Mouse (Mus musculus): ENCODE results near the gene Timm9. TPM values are rescaled to one million over a fixed set of nuclear protein-coding genes. Genes with fewer than 3 reads are reported as not detected.

Timm9 gene
- polyA plus RNA-seq (2015; fragmentation: Nextera tagmentation; extraction: Ambion mirVana) = 85.9 and 91.1 TPM in 2 replicates

DNA sequence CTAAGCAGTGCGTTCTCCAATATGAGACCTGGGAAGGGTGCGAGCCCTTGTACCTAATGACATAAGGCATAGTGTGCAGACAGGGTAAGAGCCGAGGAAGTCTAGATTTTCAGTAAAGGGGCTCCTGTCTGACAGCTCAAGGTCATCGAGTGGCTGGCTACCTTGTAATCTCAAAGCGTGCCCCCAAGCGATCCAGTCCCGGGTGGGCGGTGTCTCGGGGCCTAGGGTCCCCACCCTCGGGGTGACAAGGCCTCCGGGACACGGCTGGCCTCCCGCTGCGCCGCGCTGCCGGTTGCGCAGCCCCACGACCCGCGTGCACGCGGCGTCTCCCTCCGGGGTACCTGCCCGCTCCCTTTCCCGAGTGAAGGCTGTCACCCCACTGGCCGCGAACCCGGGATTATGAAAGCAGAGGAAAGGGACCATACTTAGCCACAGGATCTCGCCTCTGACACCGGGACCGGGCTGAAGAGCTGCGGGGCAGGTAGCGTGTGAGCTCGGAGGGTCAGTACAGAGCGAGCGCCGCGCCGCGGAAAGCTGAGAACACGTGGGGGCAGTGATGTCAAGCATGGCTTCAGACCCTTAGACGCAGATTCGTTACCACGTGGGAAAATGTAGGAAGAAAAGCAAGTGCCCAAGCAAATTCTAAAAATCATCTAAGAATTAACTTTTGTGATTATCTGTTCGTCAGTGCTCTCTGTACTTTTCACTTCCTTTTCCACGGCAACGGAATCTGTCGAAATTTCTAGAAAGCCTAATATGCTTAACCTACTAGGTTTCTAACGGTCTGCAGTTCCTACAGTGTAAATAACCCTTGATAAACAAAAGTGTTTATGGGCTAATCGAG lies at the start of gene Timm9, which contains the start of gene 2700049A03Rik:
Gene Timm9 (minus strand): TSS at position 555 of the 844 bp plus-strand sequence.
Gene 2700049A03Rik (plus strand): TSS at position 719 of the 844 bp plus-strand sequence.
- Histone ChIP-seq H3K27ac (peak within 1 kb of the TSS; percentile 72), H3K4me2 (peak within 1 kb of the TSS; percentile 84), H3K4me3 (peak within 1 kb of the TSS; percentile 96), H3K4me1 (peaks cover 27% of the 10 kb centered on the region), H3K27me3 (no peaks in the 10 kb centered on the region), H3K36me3 (peaks cover 33% of the 10 kb centered on the region), H3K9ac (peak within 1 kb of the TSS; percentile 91), H3K9me3 (no peaks in the 10 kb centered on the region)
- WGBS = under 1% methylated on average over 52 of the region's 52 CpGs
- ATAC-seq (ENCODE audit: insufficient number of reproducible peaks, insufficient read depth, low FRiP score, low TSS enrichment, low read depth) = peak; percentile 73; the same call in 1 of the 2 replicates

DNA sequence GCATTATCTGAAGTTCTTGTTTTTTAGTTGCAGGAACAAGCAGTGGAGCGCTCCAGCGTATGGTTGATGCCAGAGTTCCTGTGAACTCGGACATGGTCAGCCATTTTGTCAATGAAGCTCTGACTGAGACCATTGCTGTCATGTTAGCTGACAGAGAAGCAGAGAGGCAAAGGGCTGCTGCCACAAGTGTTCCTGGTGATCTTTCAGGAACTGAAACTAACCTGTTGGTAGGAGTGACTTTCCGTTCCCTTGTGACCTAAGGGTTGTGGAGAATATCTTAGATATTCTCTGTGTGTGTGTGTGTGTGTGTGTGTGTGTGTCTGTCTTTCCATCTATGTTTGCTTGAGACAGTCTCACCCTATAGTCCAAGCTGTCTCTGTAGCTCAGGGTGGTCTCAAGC lies 47.9 kb upstream of the Timm9 start:
- Histone ChIP-seq H3K9me3 (no peaks in the 10 kb centered on the region), H3K27ac (no peak overlapping the region), H3K27me3 (no peaks in the 10 kb centered on the region), H3K4me3 (no peak overlapping the region), H3K4me2 (no peak overlapping the region), H3K36me3 (peaks cover 62% of the 10 kb centered on the region), H3K9ac (no peak overlapping the region), H3K4me1 (no peaks in the 10 kb centered on the region)
- ATAC-seq (ENCODE audit: insufficient number of reproducible peaks, insufficient read depth, low FRiP score, low TSS enrichment, low read depth) = no peak
- 96% methylated on average over 4 of the region's 4 CpGs for WGBS

DNA sequence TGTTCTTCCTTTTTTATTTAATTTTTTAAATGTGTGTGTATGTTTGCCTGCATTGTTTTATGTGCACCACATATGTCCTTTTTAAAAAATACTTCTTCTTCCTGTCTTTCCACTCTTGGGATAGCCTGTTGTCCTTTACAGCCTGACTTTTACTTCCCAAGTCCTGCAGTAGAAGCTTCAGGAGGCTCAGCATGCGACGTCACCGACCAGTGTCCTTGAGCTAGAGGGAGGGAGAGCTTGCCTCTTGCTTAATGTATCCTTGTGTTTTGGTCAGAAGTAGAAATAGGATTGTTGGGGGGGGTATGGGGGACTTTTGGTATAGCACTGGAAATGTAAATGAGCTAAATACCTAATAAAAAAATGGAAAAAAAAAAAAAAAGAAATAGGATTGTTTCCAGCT lies 47.3 kb upstream of the Timm9 start:
- no peaks in the 10 kb centered on the region for H3K4me1 ChIP-seq
- H3K36me3 ChIP-seq = peaks cover 61% of the 10 kb centered on the region
- H3K4me2 ChIP-seq = no peak overlapping the region
- H3K27me3 ChIP-seq = no peaks in the 10 kb centered on the region
- no peak overlapping the region for H3K9ac ChIP-seq
- H3K4me3 ChIP-seq = no peak overlapping the region
- 96% methylated on average over 3 of the region's 3 CpGs for WGBS
- no peak for ATAC-seq (ENCODE audit: insufficient number of reproducible peaks, insufficient read depth, low FRiP score, low TSS enrichment, low read depth)
- H3K9me3 ChIP-seq = no peaks in the 10 kb centered on the region
- H3K27ac ChIP-seq = no peak overlapping the region

DNA sequence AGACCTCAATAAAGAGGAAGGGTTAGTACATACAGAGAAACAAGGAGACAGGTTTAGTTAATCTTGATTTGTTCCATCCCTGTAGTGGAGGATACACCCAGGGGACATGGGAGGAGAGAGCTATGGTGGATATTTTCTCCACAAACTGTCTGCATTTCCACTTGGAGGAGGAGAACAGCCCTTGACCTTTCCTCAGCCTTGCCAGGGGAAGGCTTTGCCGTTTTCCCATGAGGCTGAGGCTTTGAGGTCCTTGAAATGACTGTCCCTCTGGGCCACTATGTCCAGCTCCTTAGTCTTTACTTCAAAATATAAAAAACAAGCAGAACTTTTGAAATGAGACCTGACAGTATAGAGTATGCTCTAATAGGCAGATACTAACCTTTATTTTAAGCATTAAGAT lies 33.4 kb upstream of the Timm9 start:
- no peaks in the 10 kb centered on the region for H3K9me3 ChIP-seq
- no peak overlapping the region for H3K9ac ChIP-seq
- H3K4me3 ChIP-seq = no peak overlapping the region
- H3K36me3 ChIP-seq = peaks cover 56% of the 10 kb centered on the region
- no peaks in the 10 kb centered on the region for H3K4me1 ChIP-seq
- no peak overlapping the region for H3K27ac ChIP-seq
- no peak overlapping the region for H3K4me2 ChIP-seq
- no peak for ATAC-seq (ENCODE audit: insufficient number of reproducible peaks, insufficient read depth, low FRiP score, low TSS enrichment, low read depth)
- 88% methylated on average over 1 of the region's 1 CpGs for WGBS
- H3K27me3 ChIP-seq = no peaks in the 10 kb centered on the region

DNA sequence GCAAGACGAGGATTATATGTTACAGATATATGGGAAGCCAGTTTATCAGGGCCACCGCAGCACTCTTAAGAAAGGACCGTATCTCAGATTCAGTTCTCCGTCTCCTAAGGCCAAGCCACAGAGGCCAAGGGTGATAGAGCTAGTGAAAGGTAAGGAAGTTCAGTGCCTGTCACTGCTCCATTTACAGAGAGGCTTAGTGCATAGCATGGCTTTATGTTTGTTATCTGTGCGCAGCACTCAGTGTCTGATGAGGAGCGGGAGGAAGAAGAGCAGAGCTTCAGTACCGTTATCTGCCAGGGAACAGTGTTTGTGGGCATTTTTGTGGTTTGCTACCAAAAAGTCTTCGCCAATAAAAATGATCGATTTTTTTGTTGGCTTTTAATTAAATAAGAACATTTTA lies 27.9 kb upstream of the Timm9 start:
- Histone ChIP-seq H3K9ac (no peak overlapping the region), H3K4me2 (no peak overlapping the region), H3K4me3 (no peak overlapping the region), H3K27ac (no peak overlapping the region), H3K9me3 (no peaks in the 10 kb centered on the region), H3K36me3 (peaks cover 75% of the 10 kb centered on the region), H3K27me3 (no peaks in the 10 kb centered on the region), H3K4me1 (no peaks in the 10 kb centered on the region)
- WGBS = 92% methylated on average over 9 of the region's 9 CpGs
- ATAC-seq (ENCODE audit: insufficient number of reproducible peaks, insufficient read depth, low FRiP score, low TSS enrichment, low read depth) = no peak

DNA sequence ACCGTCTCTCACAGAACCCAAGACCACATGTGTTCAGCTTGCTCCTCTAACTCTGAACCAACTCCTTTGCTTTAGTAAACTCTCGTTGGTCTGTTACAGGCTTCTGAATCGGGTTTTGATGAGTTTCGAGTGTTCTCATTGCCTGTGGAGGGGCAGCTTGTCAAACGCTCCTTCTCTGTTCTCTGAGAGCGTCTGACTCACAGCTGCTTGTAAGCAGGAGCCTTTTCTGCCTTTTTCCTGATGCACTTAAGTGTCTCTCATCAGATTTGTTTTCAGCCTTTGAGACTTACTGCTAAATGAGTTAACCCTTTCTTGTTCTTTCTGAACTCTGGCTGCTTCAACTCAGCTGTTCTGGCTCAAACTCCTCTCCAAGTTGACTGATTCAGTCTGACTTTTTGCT lies 21.5 kb upstream of the Timm9 start:
- no peak overlapping the region for H3K4me3 ChIP-seq
- H3K9ac ChIP-seq = no peak overlapping the region
- no peaks in the 10 kb centered on the region for H3K9me3 ChIP-seq
- peaks cover 80% of the 10 kb centered on the region for H3K36me3 ChIP-seq
- H3K4me2 ChIP-seq = no peak overlapping the region
- H3K27me3 ChIP-seq = no peaks in the 10 kb centered on the region
- H3K27ac ChIP-seq = no peak overlapping the region
- 86% methylated on average over 6 of the region's 6 CpGs for WGBS
- H3K4me1 ChIP-seq = no peaks in the 10 kb centered on the region
- ATAC-seq (ENCODE audit: insufficient number of reproducible peaks, insufficient read depth, low FRiP score, low TSS enrichment, low read depth) = no peak

DNA sequence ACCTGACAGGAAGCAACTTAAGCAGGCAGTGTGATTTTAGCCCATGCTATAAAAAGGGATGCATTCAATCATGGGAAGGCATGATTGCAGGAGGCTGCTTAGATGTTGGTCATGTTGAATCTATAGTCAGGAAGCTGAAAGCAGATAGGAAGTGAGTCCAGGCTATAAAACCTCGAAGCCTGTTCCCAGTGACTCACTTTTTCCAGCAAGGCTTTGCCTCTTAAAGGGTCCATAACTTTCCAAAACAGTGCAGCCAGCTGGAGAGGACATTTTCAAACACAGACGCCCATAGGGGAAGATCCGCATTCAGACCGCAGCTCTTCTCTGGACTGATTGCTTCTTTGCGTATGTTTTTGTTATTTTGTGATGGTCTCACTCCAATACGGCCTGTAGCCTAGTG lies 18.5 kb upstream of the Timm9 start:
- no peak overlapping the region for H3K4me2 ChIP-seq

DNA sequence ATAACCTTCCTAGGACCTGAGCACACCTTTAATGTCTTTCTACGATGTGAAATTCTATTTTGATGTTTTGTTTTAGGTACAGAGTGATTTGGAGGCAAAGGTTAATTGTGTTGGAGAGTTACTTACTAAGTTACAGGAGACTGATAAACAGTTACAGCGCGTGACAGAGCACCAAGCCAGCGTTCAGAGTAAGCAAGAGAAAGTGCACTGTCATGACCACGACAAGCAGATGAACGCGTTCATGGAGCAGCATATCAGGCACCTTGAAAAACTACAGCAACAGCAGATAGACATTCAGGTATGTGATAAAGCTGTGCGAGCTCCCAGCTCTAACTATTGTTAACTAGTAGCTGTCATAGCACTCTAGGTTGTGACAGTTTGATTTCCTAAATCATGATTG lies 13.7 kb upstream of the Timm9 start:
- Histone ChIP-seq H3K4me3 (no peak overlapping the region), H3K36me3 (peaks cover 68% of the 10 kb centered on the region), H3K4me1 (no peaks in the 10 kb centered on the region), H3K9me3 (no peaks in the 10 kb centered on the region), H3K27ac (no peak overlapping the region), H3K27me3 (no peaks in the 10 kb centered on the region), H3K9ac (no peak overlapping the region), H3K4me2 (no peak overlapping the region)
- WGBS = 92% methylated on average over 8 of the region's 8 CpGs
- ATAC-seq (ENCODE audit: insufficient number of reproducible peaks, insufficient read depth, low FRiP score, low TSS enrichment, low read depth) = no peak

More for the DNA sequence above, 18.5 kb upstream of the Timm9 start:
- WGBS = 97% methylated on average over 6 of the region's 6 CpGs
- Histone ChIP-seq H3K4me3 (no peak overlapping the region), H3K9me3 (no peaks in the 10 kb centered on the region), H3K36me3 (peaks cover 75% of the 10 kb centered on the region), H3K27ac (no peak overlapping the region), H3K4me1 (no peaks in the 10 kb centered on the region), H3K27me3 (no peaks in the 10 kb centered on the region), H3K9ac (no peak overlapping the region)
- no peak for ATAC-seq (ENCODE audit: insufficient number of reproducible peaks, insufficient read depth, low FRiP score, low TSS enrichment, low read depth)

DNA sequence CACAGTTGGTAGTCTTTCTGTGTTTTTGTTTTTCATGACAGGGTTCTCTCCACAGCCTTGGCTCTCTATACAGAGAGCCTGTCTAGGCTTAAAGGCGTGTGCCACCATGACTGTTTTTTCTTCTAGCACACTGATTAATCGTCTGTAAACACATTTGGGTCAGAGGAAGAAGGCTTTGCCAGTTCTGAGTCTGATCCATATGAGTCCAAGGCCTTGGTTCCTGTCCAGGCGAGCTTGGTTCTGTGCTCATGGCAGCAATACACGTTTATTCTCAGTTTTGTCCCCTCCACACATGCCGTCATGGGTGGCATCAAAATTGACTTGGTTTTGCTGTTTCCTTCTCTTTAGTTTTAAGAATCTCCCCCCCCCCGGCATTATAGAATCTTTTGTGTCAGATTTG lies 13.0 kb upstream of the Timm9 start:
- no peak overlapping the region for H3K9ac ChIP-seq
- no peak overlapping the region for H3K4me3 ChIP-seq
- H3K27me3 ChIP-seq = no peaks in the 10 kb centered on the region
- no peaks in the 10 kb centered on the region for H3K4me1 ChIP-seq
- no peaks in the 10 kb centered on the region for H3K9me3 ChIP-seq
- ATAC-seq (ENCODE audit: insufficient number of reproducible peaks, insufficient read depth, low FRiP score, low TSS enrichment, low read depth) = no peak
- H3K27ac ChIP-seq = no peak overlapping the region
- no peak overlapping the region for H3K4me2 ChIP-seq
- peaks cover 69% of the 10 kb centered on the region for H3K36me3 ChIP-seq
- WGBS = 86% methylated on average over 6 of the region's 6 CpGs

DNA sequence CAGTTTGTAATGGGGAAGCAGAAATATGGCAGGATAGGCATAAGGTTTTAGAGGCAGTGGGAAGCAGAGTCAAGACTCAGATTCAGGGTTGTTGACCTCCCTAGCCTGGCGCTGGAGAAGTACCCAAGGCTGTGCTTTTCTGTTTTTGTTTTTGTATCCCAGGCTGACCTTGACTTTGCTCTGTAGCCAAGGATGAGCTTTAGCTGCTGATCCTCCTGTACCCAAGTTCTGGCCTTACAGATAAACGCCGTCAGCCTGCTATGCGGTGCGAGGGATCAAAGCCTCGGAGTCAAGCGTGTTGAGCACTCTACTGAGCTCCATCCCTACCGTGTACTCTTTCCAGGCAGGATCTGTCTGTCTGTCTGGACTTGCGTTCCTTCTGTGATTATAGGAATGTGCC lies 12.3 kb upstream of the Timm9 start:
- no peaks in the 10 kb centered on the region for H3K9me3 ChIP-seq
- H3K36me3 ChIP-seq = peaks cover 72% of the 10 kb centered on the region
- WGBS = 94% methylated on average over 9 of the region's 9 CpGs

DNA sequence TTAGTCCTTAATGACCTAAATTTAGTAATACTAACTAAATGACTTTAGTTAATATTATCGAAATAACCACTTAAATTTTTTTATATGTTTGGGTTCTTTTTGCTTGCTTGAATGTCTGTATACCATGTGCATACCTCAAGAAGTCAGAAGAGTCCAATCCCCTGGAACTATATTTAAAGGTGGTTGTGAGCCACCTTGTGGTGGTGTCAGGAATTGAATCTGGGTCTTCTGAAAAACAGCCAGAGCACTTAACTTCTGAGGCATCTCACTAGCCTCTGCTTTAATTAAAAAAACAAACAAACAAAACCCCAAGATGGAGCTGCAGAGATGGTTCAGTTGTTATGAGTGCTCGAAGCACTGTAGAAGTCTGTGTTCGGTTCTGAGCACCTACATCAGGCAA lies 11.2 kb upstream of the Timm9 start:
- Histone ChIP-seq H3K36me3 (peaks cover 73% of the 10 kb centered on the region), H3K27ac (no peak overlapping the region), H3K4me1 (no peaks in the 10 kb centered on the region), H3K27me3 (no peaks in the 10 kb centered on the region), H3K4me3 (no peak overlapping the region), H3K9ac (no peak overlapping the region), H3K4me2 (no peak overlapping the region), H3K9me3 (no peaks in the 10 kb centered on the region)
- WGBS = 83% methylated on average over 3 of the region's 3 CpGs
- ATAC-seq (ENCODE audit: insufficient number of reproducible peaks, insufficient read depth, low FRiP score, low TSS enrichment, low read depth) = no peak

More for the DNA sequence above, 12.3 kb upstream of the Timm9 start:
- Histone ChIP-seq H3K4me2 (no peak overlapping the region), H3K4me3 (no peak overlapping the region), H3K4me1 (no peaks in the 10 kb centered on the region), H3K9ac (no peak overlapping the region), H3K27me3 (no peaks in the 10 kb centered on the region), H3K27ac (no peak overlapping the region)
- ATAC-seq (ENCODE audit: insufficient number of reproducible peaks, insufficient read depth, low FRiP score, low TSS enrichment, low read depth) = no peak

DNA sequence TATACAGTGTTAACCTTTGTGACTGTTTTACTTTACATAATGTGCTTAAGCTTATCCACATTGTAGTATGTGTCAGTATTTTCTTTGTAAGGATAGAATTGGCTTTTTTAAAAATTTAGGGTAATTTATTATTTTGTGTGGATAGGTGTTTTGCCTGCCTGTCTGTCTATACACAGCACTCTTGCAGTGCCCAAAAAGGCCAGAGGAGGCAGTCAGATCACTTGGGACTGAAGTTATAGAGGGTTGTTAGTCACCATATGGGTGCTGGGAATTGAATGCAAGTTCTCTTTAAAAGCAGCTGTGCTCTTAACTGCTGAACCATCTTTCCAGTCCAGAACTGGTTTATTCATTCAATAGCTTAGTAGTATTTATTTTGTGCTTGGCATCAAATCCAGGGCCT lies 4.7 kb upstream of the Timm9 start:
- Histone ChIP-seq H3K4me2 (no peak overlapping the region), H3K27me3 (no peaks in the 10 kb centered on the region), H3K9me3 (no peaks in the 10 kb centered on the region), H3K4me1 (peaks cover 17% of the 10 kb centered on the region), H3K27ac (no peak overlapping the region), H3K9ac (no peak overlapping the region), H3K36me3 (peaks cover 62% of the 10 kb centered on the region), H3K4me3 (no peak overlapping the region)
- no peak for ATAC-seq (ENCODE audit: insufficient number of reproducible peaks, insufficient read depth, low FRiP score, low TSS enrichment, low read depth)
